Mouse (Mus musculus) embryonic facial prominence, embryonic 10.5 days (tissue): ENCODE data around the gene Mrps14. TPM values are rescaled to one million over a fixed set of nuclear protein-coding genes. Genes with fewer than 3 reads are reported as not detected.

Source experiments
- DNase-seq: peaks from one replicate; pipeline ENCODE4 v3.0.0-alpha.2; 2017; ENCODE audit warnings: low spot score
- H3K27ac ChIP-seq: fragments of 300-500 bp; sonication (generic); replicated peaks from 2 replicates; pipeline ENCODE4 v1.5.1; 2016; ENCODE audit warnings: mild to moderate bottlenecking
- H3K27me3 ChIP-seq: fragments of 300-500 bp; sonication (generic); replicated peaks from 2 replicates; pipeline ENCODE4 v1.6.1; 2016; ENCODE audit warnings: low read depth, mild to moderate bottlenecking; ENCODE audit not compliant: poor library complexity, severe bottlenecking
- H3K36me3 ChIP-seq: fragments of 300-500 bp; sonication (generic); replicated peaks from 2 replicates; pipeline ENCODE4 v1.6.1; 2016; ENCODE audit warnings: mild to moderate bottlenecking, moderate library complexity
- H3K4me1 ChIP-seq: fragments of 300-500 bp; sonication (generic); 2 replicates; pipeline ENCODE4 v1.6.1; 2016
- H3K4me3 ChIP-seq: fragments of 300-500 bp; sonication (generic); 2 replicates; pipeline ENCODE4 v1.5.1; 2016; ENCODE audit warnings: mild to moderate bottlenecking, moderate library complexity
- H3K9me3 ChIP-seq: fragments of 300-500 bp; sonication (generic); 2 replicates; pipeline ENCODE4 v1.6.1; 2016; ENCODE audit warnings: mild to moderate bottlenecking
- WGBS: fragments of 180-500 bp; shearing (Covaris S2); methylation state at CpG from one replicate; pipeline ENCODE4 v1.1.7; 2016; 5-methylcytosine and 5-hydroxymethylcytosine counted together
- polyA plus RNA-seq: library from polyadenylated mRNA; unstranded; fragments of >200 nt; fragmentation: Nextera tagmentation; extraction: Ambion mirVana; gene quantifications from 2 replicates; pipeline ENCODE4 v1.2.1, GENCODE M21; 2016

The Mrps14 gene
- polyA plus RNA-seq, 1 experiment from 2014 or later = 235 TPM

DNA sequence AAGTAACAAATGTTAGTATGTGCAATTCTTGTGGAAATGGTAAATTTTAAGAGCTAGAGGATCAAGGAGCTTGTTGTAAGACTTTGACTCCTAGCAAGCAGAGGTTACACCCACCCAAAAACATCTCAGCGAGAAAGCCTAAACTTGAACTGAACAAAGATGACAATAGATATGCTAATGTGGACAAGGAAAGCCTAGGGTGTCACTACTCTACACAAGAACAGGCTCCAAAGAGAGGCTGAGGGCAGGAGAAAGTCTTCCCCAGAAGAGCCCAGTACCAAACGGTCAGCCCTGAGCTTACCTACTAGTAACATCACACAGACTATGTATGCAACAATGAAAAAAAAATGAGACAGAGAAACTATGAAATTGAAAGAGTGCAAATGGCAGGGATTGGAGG, 14.8 kb downstream of the Mrps14 start:
- Histone ChIP-seq H3K4me3 (peak overlapping the region; percentile 24; the same call in 1 of the 2 replicates), H3K9me3 (no peaks in the 10 kb centered on the region), H3K4me1 (peaks cover 24% of the 10 kb centered on the region), H3K27ac (no peak overlapping the region), H3K27me3 (no peaks in the 10 kb centered on the region), H3K36me3 (peaks cover 42% of the 10 kb centered on the region)
- 71% methylated on average over 2 of the region's 2 CpGs for WGBS
- DNase-seq = no peak

DNA sequence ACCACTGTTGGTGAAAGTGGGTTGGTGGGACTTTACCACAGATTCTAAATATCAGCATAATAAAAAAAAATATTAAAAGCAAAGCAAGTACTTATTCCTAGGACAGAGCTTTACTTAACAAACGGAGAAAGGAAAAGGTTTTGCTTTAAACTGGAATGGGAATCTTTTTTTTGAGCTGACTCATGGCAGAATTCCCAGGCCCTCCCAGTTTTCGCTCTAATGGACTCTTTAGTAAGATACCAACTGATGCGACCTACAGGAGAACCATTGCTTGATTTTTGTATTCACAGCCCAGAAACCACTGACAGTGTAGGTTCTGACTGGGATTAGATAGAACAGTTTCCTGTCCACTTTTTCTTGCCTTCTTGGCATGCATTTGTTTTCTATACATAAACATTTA, 15.6 kb downstream of the Mrps14 start:
- H3K27me3 ChIP-seq = no peaks in the 10 kb centered on the region
- H3K9me3 ChIP-seq = no peaks in the 10 kb centered on the region
- H3K27ac ChIP-seq = no peak overlapping the region
- peaks cover 35% of the 10 kb centered on the region for H3K36me3 ChIP-seq
- no peak for DNase-seq
- 79% methylated on average over 3 of the region's 3 CpGs for WGBS
- H3K4me3 ChIP-seq = peak overlapping the region; percentile 85
- H3K4me1 ChIP-seq = peaks cover 24% of the 10 kb centered on the region

DNA sequence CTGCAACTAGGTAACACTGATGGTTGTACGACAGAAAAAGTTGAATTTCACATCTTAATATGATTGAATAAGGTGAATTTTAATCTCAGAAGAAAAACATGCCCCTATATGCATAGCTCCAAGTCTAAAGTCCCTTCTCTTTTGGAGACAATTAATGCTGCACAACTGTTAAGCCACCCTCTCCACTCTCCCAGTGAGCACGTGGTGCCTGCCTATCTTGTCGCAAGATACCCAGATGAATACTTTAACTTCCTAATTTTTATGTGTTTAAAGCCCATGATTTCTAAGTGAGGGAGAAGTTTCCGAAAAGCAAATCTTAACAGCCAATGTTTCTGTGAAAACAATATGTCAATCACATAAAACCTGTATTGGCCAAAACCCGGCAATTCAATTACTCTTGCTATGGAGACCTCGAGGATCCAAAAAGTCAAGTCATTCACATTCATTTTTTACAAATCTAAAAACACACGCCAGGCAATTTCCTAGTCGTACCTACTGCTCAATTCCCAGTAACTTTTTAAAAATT, 16.6 kb downstream of the Mrps14 start:
- Histone ChIP-seq H3K4me3 (peak overlapping the region; percentile 85), H3K9me3 (no peaks in the 10 kb centered on the region), H3K36me3 (peaks cover 24% of the 10 kb centered on the region), H3K27ac (peak overlapping the region; percentile 98), H3K4me1 (peaks cover 24% of the 10 kb centered on the region), H3K27me3 (no peaks in the 10 kb centered on the region)
- 3% methylated on average over 8 of the region's 8 CpGs for WGBS
- DNase-seq = no peak

DNA sequence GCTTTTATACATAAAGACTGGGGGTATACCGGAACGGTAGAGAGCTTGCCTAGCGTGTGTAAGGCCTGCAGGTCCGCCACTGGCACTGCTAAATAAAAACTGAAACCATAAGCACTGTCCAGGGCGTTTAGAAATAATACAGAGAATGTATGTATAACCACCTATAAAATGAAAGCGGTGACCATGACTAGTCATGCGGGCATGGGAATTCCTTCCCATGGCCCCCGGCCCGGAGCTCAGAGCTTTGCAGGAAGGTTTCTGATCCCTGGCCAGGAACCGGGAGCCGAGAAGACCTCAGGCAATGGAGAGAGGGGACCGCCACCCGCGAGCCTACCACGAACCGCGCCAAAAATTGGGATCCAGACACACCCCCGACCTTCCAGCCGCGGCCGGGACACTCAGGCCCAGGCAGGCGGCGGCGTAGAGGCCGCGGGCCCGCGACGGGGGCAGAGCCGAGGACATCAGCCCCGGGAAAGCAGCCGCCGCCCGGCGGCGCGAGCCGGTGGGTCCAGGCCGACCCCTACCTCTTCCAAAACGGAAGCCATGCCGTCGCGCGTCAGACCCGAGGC, 17.2 kb downstream of the Mrps14 start:
- peak overlapping the region; percentile 85 for H3K4me3 ChIP-seq
- H3K9me3 ChIP-seq = no peaks in the 10 kb centered on the region
- no peaks in the 10 kb centered on the region for H3K27me3 ChIP-seq
- peaks cover 24% of the 10 kb centered on the region for H3K4me1 ChIP-seq
- peak overlapping the region; percentile 98 for H3K27ac ChIP-seq
- no peak for DNase-seq
- peaks cover 19% of the 10 kb centered on the region for H3K36me3 ChIP-seq
- under 1% methylated on average over 45 of the region's 45 CpGs for WGBS

DNA sequence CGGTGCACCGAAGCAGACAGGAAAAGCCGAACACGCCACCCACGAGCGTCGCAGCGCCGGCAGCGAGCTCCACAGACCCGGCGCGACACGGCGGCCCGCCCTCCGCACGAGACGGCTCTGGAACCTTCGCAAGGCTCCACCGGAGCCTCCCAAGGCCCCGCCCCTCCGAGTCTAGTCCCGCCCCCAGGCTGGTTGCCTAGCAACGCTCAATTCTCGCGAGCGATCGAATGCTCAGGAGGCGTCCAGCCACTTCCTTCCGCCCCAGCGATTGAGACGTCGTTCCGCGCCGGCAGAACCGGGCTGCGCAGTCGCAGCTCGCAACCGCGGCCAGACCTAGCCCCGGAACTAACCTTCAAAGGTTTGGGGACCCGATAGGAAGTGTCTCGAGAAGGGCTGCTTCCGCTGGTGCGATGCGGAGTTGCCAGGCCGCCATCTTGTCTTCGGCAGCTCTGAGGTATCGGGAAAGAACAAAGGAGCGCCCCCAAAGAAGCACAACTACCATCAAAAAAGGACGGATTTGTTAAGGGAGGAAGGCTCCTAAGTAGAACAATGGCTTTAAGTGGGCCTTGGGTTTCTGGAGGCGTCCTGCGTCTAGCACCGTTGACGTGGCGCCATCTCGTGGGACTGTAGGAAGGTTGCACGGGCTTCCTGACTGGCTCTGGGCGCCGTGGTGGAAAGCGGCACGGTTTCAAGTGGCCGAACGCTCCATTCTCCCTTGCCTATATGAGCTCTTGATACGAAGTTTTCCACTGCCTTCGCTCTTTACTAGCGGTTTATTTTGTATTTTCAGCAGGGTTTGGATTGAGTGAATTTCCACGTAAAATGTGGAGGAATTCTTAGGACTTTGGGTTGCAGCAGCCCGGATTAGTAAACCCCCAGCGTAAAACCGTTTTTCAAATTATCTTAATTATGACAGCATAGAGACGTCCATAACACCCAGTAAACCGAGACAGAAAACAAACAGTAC, 18.0 kb downstream of the Mrps14 start, which contains the start of gene Cacybp:
Gene Cacybp, minus strand, starts transcription at position 173 of the 967 bp plus-strand sequence.
- Histone ChIP-seq H3K4me1 (peaks cover 24% of the 10 kb centered on the region), H3K4me3 (peak within 1 kb of the TSS; percentile 85), H3K36me3 (peaks cover 11% of the 10 kb centered on the region), H3K27me3 (no peaks in the 10 kb centered on the region), H3K27ac (peak within 1 kb of the TSS; percentile 98), H3K9me3 (no peaks in the 10 kb centered on the region)
- DNase-seq = peak; percentile 99
- WGBS = under 1% methylated on average over 76 of the region's 76 CpGs

DNA sequence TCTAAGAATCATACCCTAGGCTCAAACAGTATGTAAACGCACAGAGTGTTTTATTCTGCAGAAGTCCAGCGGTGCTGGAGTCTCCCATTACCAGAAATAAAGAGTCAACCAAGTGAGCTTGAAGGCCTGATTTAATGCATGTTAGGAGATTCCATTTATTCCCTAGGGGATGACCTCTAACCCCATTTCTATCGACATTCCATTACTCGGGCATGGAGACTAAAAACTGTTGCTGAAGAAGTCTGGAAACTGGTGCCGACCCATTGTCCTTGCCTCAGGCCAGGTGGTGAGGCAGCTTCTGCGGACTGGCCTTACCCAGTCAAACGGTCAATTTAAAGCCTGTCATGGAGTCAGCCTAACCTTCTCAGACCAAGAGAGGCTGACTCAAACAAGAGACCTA, 19.2 kb downstream of the Mrps14 start:
- DNase-seq = no peak
- 76% methylated on average over 7 of the region's 7 CpGs for WGBS
- Histone ChIP-seq H3K4me1 (peaks cover 24% of the 10 kb centered on the region), H3K27me3 (no peaks in the 10 kb centered on the region), H3K9me3 (no peaks in the 10 kb centered on the region), H3K27ac (peak overlapping the region; percentile 98; the same call in 1 of the 2 replicates), H3K36me3 (peaks cover 2% of the 10 kb centered on the region), H3K4me3 (peak overlapping the region; percentile 85)

DNA sequence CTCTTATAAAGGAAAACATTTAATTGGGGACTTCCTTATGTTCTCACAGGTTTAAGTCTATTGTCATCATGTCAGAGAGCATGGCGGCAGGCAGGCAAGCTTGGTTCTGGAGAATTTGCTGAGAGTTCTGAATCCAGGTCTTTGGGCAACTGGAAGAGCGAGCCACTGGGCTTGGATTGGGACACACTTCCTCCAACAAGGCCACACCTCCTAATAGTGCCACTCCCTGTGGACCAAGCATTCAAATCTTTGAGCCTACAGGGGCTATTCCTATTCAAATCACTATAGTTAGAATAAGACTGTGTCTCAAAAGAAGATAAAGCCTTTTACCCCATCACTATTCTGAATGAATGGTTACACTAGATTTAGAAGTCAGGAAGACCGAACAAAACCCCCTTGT, 22.9 kb downstream of the Mrps14 start:
- no peaks in the 10 kb centered on the region for H3K9me3 ChIP-seq
- H3K36me3 ChIP-seq = no peaks in the 10 kb centered on the region
- no peak for DNase-seq

DNA sequence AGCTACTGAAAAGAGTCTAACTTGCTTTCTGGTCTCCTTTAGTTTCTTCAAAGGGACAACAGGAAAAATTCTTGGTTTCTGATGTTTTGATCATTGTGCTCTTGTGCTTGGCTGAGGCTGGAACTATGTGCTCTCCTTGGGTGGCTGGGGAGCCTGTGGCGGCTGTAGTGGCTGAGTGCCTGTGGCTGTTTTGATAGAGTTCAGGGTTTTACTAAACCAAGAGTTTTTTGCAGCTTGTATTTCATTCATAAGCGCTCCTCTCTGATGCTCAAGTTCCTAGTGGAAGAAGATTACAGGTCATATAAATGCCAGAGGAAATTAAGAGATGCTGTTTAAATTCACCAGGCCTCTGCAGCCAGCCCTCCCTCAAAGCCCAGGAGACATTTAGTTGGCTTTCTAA, 29.1 kb downstream of the Mrps14 start:
- Histone ChIP-seq H3K4me3 (no peak overlapping the region), H3K4me1 (no peaks in the 10 kb centered on the region), H3K9me3 (no peaks in the 10 kb centered on the region), H3K27me3 (no peaks in the 10 kb centered on the region), H3K27ac (no peak overlapping the region), H3K36me3 (no peaks in the 10 kb centered on the region)
- 51% methylated on average over 2 of the region's 2 CpGs for WGBS
- no peak for DNase-seq

More for the DNA sequence above, 22.9 kb downstream of the Mrps14 start:
- 89% methylated on average over 3 of the region's 3 CpGs for WGBS
- H3K27ac ChIP-seq = no peak overlapping the region
- H3K27me3 ChIP-seq = no peaks in the 10 kb centered on the region
- no peak overlapping the region for H3K4me3 ChIP-seq
- H3K4me1 ChIP-seq = peaks cover 8% of the 10 kb centered on the region; the same call in 1 of the 2 replicates

DNA sequence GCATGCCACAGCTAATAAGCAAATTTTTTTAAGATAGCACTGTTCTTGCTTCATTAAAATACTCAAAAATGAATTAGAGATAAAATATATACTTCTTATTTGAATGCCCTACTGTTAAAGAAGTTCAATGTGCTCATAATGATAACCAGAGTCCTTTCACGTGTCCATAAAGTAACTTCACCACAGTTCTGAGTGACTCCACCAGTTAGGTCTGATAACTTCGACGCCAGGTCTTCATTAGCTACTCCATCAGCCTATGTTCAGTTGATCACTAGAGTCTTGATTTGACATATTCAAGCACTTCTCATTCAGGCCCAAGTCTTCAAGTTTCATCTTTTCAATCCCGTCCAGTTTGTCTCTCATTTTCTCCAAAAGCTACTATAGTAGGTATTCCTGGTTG, 32.2 kb downstream of the Mrps14 start:
- Histone ChIP-seq H3K27me3 (no peaks in the 10 kb centered on the region), H3K4me3 (no peak overlapping the region), H3K27ac (no peak overlapping the region), H3K4me1 (no peaks in the 10 kb centered on the region), H3K9me3 (no peaks in the 10 kb centered on the region), H3K36me3 (no peaks in the 10 kb centered on the region)
- no peak for DNase-seq
- 88% methylated on average over 4 of the region's 4 CpGs for WGBS

DNA sequence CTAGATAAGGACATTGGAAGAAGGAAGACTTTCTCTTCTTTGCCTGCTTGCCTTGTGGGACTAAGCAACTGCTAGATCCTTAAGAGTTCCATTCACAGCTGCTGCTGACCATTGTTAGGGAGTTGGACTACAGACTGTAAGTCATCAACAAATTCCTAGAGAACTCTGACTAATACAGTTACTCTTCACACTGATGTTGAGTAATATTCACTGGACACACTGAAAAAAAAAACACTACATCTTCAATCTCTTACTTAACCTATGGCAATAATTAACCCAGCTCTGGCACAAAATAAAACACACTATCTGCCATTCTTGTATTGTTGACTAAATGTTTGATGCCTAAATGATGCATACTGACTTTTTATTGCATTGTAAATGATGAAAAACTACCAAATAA, 32.8 kb downstream of the Mrps14 start:
- Histone ChIP-seq H3K4me3 (no peak overlapping the region), H3K27ac (no peak overlapping the region), H3K27me3 (no peaks in the 10 kb centered on the region), H3K4me1 (no peaks in the 10 kb centered on the region), H3K36me3 (no peaks in the 10 kb centered on the region), H3K9me3 (no peaks in the 10 kb centered on the region)
- DNase-seq = no peak

DNA sequence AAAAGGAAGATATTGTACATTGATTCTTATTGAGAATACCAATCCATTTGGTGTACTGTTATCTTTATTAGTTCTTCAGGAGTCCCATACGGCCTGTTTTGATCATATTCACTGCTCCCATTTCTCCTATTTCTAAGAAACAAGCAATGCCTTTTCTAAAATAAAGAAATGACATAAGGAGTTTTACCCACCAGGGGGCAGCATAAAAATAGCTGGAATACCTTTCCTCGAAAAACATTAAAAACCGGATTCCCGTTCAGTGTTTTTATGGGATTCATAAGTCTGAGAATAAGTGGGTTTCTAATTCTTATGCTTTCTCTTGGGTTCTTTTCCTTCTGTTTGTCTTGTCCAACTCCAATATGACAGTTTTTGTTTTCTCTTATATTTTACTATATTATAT, 36.0 kb downstream of the Mrps14 start:
- Histone ChIP-seq H3K9me3 (no peaks in the 10 kb centered on the region), H3K4me1 (no peaks in the 10 kb centered on the region), H3K27ac (no peak overlapping the region), H3K36me3 (no peaks in the 10 kb centered on the region), H3K27me3 (no peaks in the 10 kb centered on the region), H3K4me3 (no peak overlapping the region)
- WGBS = 65% methylated on average over 4 of the region's 4 CpGs
- no peak for DNase-seq

DNA sequence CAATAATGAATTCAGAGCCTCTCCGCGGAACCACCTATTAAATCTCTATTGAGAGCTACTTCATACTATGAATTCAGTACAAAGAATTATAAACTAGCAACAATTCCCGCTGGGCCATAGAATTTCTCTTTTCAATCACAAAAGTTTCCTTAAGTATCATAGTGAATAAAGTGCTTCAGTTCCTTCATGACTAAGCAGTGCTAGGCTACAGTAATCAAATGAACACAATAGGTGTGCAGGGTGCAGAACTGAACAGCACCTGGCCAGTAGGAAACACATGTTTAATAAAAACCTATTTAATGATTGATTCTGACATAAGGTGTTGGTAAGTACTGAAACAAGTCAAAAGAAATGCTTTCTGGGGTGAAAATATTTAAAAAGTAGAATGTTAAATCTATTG, 37.1 kb downstream of the Mrps14 start:
- 90% methylated on average over 3 of the region's 3 CpGs for WGBS
- no peaks in the 10 kb centered on the region for H3K36me3 ChIP-seq
- no peaks in the 10 kb centered on the region for H3K4me1 ChIP-seq
- H3K4me3 ChIP-seq = no peak overlapping the region
- DNase-seq = no peak
- H3K9me3 ChIP-seq = no peaks in the 10 kb centered on the region
- no peaks in the 10 kb centered on the region for H3K27me3 ChIP-seq
- no peak overlapping the region for H3K27ac ChIP-seq

DNA sequence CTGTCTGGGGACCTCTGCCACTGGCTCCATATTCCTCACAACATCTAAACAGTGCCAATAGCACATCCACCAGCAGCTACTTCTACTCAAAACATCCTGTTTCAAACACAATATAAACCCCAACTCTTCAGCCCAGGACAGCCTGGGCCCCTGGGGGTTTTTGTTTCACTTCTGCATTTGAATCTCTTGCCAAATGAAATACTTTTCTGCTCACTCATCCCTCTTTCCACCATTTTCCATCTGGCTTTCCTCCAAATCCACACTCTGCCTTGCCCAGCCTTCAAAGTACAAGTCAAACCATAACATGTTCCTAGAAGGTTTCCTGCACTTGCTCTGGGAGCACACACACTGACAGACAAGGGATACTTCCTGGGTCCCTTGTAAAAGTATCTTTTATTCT, 38.9 kb downstream of the Mrps14 start:
- Histone ChIP-seq H3K4me3 (no peak overlapping the region), H3K36me3 (no peaks in the 10 kb centered on the region), H3K9me3 (no peaks in the 10 kb centered on the region), H3K4me1 (no peaks in the 10 kb centered on the region), H3K27ac (no peak overlapping the region), H3K27me3 (no peaks in the 10 kb centered on the region)
- DNase-seq = no peak
